Mouse (Mus musculus): ENCODE data around the gene Amz2. TPM values are rescaled to one million over a fixed set of nuclear protein-coding genes. Genes with fewer than 3 reads are reported as not detected.

Amz2 gene
- 41.5 and 45.6 TPM in 2 replicates for polyA plus RNA-seq (2014; fragmentation: Nextera tagmentation; extraction: Ambion mirVana)

DNA sequence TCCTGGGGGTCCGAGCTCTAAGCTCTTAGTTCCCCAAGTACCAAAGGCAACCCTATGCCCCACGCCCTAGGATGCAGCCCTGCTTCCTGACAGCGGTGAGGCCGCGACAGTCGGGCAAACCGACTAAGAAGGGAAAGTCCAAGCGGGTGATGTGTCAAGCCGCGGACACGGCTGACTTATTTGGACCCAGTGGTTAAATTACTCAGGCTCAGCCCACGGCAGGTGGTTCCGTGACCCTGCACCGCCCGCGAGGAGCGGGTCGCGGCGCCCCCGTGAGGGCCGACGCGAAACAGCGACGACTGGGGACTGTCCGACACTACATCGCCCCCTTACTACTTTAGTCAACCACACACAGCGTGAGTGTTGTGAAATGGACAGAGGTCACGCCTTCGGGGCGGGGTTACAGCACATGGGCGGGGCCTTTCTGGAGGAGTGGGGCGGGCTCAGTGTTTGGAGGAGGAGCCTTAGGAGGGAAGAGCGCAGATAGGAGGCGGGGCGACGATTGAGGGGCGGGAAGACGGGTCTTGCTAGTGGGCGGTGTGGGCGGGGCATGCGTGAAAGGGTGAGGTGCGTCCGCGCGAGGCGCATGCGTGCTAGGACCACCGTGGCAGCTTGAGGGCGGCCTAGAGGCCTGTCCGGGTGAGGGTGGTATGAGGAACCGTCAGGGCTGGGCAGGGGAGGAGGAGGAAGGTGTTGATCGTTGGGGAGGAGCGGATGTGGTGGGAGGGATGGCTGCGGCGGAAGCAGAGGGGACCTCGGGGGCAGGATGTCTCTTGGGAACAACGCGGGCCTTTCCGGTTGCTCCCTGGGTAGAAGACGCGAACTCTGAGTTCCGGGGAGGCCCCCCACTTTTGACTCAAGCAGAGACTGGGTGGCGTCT is at the start of gene Amz2:
Amz2 (plus strand) TSS at position 555 of the 880 bp plus-strand sequence.
- no peaks in the 10 kb centered on the region for H3K4me1 ChIP-seq (ENCODE audit: insufficient read depth)
- H3K9me3 ChIP-seq (ENCODE audit: low read depth, low read length) = no peaks in the 10 kb centered on the region
- H3K4me2 ChIP-seq = peak within 1 kb of the TSS; percentile 74
- H3K36me3 ChIP-seq (ENCODE audit: insufficient read depth) = peaks cover 24% of the 10 kb centered on the region
- H3K4me3 ChIP-seq (ENCODE audit: low read depth, low read length) = peak within 1 kb of the TSS; percentile 66
- under 1% methylated on average over 65 of the region's 65 CpGs for WGBS
- peak within 1 kb of the TSS; percentile 69 for H3K9ac ChIP-seq
- peak; percentile 97 for ATAC-seq (ENCODE audit: insufficient read depth)
- peak within 1 kb of the TSS; percentile 89 for H3K27ac ChIP-seq (ENCODE audit: low read depth)
- DNase-seq = peak; percentile 99
- no peaks in the 10 kb centered on the region for H3K27me3 ChIP-seq (ENCODE audit: insufficient read depth, low read length)
- TF ChIP-seq CTCF (IDR thresholded peaks at IDR 0.05; ENCODE audit: low read depth) = peak; percentile 89

DNA sequence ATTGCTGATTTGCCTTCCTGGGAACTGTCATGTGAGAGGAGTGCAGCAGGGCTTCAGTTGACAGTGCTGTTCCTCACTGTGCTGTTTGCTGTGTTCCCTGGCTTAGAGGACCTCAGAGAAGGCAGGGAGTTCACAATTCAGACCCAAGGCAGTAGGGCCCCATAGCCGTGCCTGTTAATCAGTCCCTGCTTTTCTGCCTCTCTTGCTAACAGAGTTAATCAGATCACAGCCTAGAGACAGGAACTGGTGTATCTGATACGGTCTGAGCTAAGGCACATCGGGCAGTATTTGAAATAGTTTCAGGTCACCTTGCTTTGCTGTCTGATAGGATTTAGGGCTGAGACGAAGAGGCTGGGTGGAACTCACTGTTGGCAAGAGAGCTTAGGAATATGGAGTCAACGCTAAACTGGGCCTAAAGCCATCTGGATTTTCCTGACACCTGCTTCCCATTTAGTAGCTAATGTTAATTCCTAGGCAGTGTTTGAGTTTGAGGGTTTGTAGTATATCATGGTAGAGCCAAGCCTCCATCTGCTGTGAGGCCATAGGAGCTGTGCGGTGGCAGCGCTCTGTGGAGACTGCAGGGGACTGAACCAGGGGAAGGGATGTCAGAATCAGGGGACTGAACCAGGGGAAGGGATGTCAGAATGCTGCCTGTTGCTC is 49.1 kb upstream of the Amz2 start:
- Histone ChIP-seq H3K27me3 (ENCODE audit: insufficient read depth, low read length) (no peaks in the 10 kb centered on the region), H3K27ac (ENCODE audit: low read depth) (peak overlapping the region; percentile 18; the same call in 1 of the 2 replicates), H3K4me2 (no peak overlapping the region), H3K4me1 (ENCODE audit: insufficient read depth) (peaks cover 6% of the 10 kb centered on the region; the same call in 1 of the 2 replicates), H3K4me3 (ENCODE audit: low read depth, low read length) (no peak overlapping the region), H3K36me3 (ENCODE audit: insufficient read depth) (peaks cover 2% of the 10 kb centered on the region; the same call in 1 of the 2 replicates), H3K9ac (peak overlapping the region; percentile 14; the same call in 1 of the 2 replicates), H3K9me3 (ENCODE audit: low read depth, low read length) (no peaks in the 10 kb centered on the region)
- no peak for TF ChIP-seq CTCF (IDR thresholded peaks at IDR 0.05; ENCODE audit: low read depth)
- ATAC-seq (ENCODE audit: insufficient read depth) (no peak), DNase-seq (peak; percentile 37)
- 44% methylated on average over 7 of the region's 7 CpGs for WGBS

DNA sequence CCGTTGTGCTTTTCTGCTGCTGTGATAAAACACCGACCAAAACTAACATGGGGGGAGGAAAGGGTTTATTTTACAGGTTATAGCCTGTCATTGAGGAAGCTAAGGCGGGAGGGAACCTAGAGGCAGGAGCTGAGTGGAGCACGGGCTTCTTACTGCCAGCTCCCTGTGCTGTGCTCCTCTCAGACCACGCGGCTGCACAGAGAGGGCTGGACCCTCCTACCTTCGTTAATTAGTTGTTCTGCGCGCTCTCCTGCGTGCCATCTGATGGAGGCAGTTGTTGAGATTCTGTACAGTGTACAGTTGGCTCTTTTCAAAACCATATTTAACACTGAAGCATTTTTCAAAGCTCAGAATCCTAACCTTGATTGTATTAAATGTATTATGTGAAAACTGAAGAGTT is 48.3 kb upstream of the Amz2 start:
- no peak overlapping the region for H3K4me3 ChIP-seq (ENCODE audit: low read depth, low read length)
- H3K4me2 ChIP-seq = no peak overlapping the region
- 57% methylated on average over 10 of the region's 10 CpGs for WGBS
- no peaks in the 10 kb centered on the region for H3K9me3 ChIP-seq (ENCODE audit: low read depth, low read length)
- ATAC-seq (ENCODE audit: insufficient read depth) (0 out of 2 replicates have a peak, but pooled peaks have one; percentile 9), DNase-seq (no peak)
- no peak overlapping the region for H3K9ac ChIP-seq
- H3K27me3 ChIP-seq (ENCODE audit: insufficient read depth, low read length) = no peaks in the 10 kb centered on the region
- H3K36me3 ChIP-seq (ENCODE audit: insufficient read depth) = peaks cover 2% of the 10 kb centered on the region; the same call in 1 of the 2 replicates
- no peak overlapping the region for H3K27ac ChIP-seq (ENCODE audit: low read depth)
- no peak for TF ChIP-seq CTCF (IDR thresholded peaks at IDR 0.05; ENCODE audit: low read depth)
- H3K4me1 ChIP-seq (ENCODE audit: insufficient read depth) = peaks cover 6% of the 10 kb centered on the region; the same call in 1 of the 2 replicates

DNA sequence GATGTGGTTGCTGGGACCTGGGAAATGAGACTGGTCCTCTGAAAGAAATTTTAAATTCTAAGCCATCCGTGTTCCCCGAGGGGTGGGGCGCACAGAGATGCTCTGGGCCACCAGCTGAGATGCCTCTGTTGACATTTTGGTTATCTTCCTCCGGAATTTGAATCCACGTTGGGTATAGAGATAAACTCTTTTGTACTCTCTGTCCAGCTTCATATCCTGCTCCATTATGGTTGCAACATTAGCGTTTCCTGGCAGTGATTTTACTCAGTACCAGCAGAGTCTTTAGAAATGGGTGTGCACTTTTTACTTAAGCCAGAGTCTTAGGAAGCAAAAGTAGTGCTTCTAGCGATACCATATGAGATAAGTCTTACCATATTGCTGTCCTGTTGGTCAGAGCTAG is 47.7 kb upstream of the Amz2 start:
- no peak for DNase-seq
- H3K4me3 ChIP-seq (ENCODE audit: low read depth, low read length) = no peak overlapping the region
- H3K9me3 ChIP-seq (ENCODE audit: low read depth, low read length) = no peaks in the 10 kb centered on the region
- H3K27me3 ChIP-seq (ENCODE audit: insufficient read depth, low read length) = no peaks in the 10 kb centered on the region
- no peak overlapping the region for H3K4me2 ChIP-seq
- peaks cover 2% of the 10 kb centered on the region; the same call in 1 of the 2 replicates for H3K36me3 ChIP-seq (ENCODE audit: insufficient read depth)
- 38% methylated on average over 7 of the region's 7 CpGs for WGBS
- no peak overlapping the region for H3K27ac ChIP-seq (ENCODE audit: low read depth)
- H3K9ac ChIP-seq = no peak overlapping the region
- H3K4me1 ChIP-seq (ENCODE audit: insufficient read depth) = peaks cover 6% of the 10 kb centered on the region; the same call in 1 of the 2 replicates
- no peak for ATAC-seq (ENCODE audit: insufficient read depth)
- no peak for TF ChIP-seq CTCF (IDR thresholded peaks at IDR 0.05; ENCODE audit: low read depth)

DNA sequence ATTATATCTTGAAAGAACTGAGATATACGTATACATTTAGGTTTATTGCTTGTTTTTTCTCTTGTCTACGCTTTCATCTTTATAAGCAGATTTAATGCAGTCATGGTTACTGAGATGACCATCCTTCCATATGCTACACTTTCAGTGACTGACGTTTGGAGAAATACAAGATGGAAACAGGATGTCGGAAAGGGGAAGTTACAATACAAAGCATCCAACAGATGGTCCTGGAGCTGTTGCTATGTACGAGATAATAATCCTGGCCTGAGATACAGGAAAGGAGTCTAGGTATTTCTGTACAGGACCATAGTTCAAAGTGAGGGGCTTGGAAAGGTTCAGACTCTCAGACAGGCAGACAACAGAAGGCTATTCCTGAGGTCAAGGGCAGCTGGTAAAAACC is 45.1 kb upstream of the Amz2 start:
- no peaks in the 10 kb centered on the region for H3K27me3 ChIP-seq (ENCODE audit: insufficient read depth, low read length)
- DNase-seq (no peak), ATAC-seq (ENCODE audit: insufficient read depth) (no peak)
- WGBS = 67% methylated on average over 5 of the region's 5 CpGs
- no peak overlapping the region for H3K4me2 ChIP-seq
- no peak overlapping the region for H3K9ac ChIP-seq
- H3K4me3 ChIP-seq (ENCODE audit: low read depth, low read length) = no peak overlapping the region
- no peak overlapping the region for H3K27ac ChIP-seq (ENCODE audit: low read depth)
- no peaks in the 10 kb centered on the region for H3K36me3 ChIP-seq (ENCODE audit: insufficient read depth)
- TF ChIP-seq CTCF (IDR thresholded peaks at IDR 0.05; ENCODE audit: low read depth) = no peak
- H3K9me3 ChIP-seq (ENCODE audit: low read depth, low read length) = no peaks in the 10 kb centered on the region
- H3K4me1 ChIP-seq (ENCODE audit: insufficient read depth) = peaks cover 6% of the 10 kb centered on the region; the same call in 1 of the 2 replicates

DNA sequence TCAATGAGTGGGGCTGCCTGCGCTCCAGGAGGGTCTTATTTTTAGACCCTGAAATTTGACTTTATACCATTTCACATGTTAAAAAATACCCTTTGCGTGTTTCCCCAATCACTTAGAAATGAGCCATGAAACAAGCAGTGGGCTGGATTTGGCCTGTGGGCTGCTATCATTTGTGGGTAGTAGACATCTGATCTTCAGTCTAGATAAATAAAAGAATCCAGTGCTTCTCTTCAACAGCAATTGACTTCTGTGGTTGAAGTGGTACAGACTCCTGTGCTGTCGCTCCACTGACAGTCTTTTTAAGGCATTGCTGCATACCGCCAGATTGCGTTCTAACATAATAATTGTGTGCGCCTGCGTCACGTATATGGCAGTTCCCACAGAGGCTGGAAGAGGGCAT is 40.5 kb upstream of the Amz2 start:
- DNase-seq = no peak
- Histone ChIP-seq H3K4me2 (no peak overlapping the region), H3K9ac (no peak overlapping the region), H3K9me3 (ENCODE audit: low read depth, low read length) (no peaks in the 10 kb centered on the region), H3K27me3 (ENCODE audit: insufficient read depth, low read length) (no peaks in the 10 kb centered on the region), H3K4me3 (ENCODE audit: low read depth, low read length) (no peak overlapping the region), H3K27ac (ENCODE audit: low read depth) (no peak overlapping the region), H3K36me3 (ENCODE audit: insufficient read depth) (no peaks in the 10 kb centered on the region), H3K4me1 (ENCODE audit: insufficient read depth) (no peaks in the 10 kb centered on the region)
- TF ChIP-seq CTCF (IDR thresholded peaks at IDR 0.05; ENCODE audit: low read depth) = no peak
- ATAC-seq (ENCODE audit: insufficient read depth) = no peak
- WGBS = 90% methylated on average over 8 of the region's 8 CpGs

DNA sequence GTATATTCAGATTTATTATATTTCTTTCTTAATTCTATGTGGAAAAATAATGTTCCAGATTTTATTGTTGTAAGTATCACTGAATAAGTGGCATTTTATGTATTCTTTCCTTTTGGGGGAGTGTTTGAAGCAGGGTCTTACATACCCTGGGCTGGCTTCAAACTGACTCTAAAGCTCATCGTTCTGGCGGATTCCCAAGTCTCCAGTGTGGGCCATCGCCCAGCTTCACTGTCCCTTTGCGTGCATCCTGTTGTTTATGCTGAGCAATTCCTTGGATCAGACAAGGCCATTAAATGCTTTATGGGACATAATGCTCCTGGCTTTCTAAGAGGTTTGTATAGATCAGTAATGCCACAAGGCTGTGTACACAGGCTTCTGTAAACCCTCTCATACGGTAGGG is 36.7 kb upstream of the Amz2 start:
- Histone ChIP-seq H3K9ac (no peak overlapping the region), H3K4me2 (no peak overlapping the region), H3K4me1 (ENCODE audit: insufficient read depth) (no peaks in the 10 kb centered on the region), H3K27ac (ENCODE audit: low read depth) (no peak overlapping the region), H3K9me3 (ENCODE audit: low read depth, low read length) (no peaks in the 10 kb centered on the region), H3K27me3 (ENCODE audit: insufficient read depth, low read length) (no peaks in the 10 kb centered on the region), H3K36me3 (ENCODE audit: insufficient read depth) (0 out of 2 replicates have a peak, but pooled peaks cover 21% of the 10 kb centered on the region), H3K4me3 (ENCODE audit: low read depth, low read length) (no peak overlapping the region)
- peak; percentile 72 for DNase-seq
- no peak for TF ChIP-seq CTCF (IDR thresholded peaks at IDR 0.05; ENCODE audit: low read depth)
- ATAC-seq (ENCODE audit: insufficient read depth) = no peak
- 59% methylated on average over 5 of the region's 5 CpGs for WGBS

All from lung, embryonic 14.5 days (tissue).